Mouse (Mus musculus): Measurements from ENCODE around the gene Hoxc5.

DNA sequence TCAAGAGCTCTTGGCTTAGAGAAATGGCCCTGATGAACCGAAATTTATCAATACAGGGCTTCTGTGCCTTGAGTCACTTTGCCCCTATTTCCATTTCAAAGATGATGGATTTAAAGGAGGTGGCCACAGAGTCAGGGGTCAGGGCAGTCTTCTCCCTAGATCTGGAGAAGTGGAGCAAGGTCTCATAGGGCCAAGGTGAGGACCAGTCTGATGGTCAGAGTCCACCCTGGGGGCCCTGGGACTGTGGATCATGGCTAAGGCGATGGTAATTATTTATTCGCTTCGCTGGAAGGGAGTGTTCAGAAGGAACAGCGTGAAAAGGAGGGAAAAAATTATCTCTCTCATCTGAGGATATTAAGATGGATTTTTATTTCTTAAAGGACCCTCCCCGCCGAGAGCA lies 7.8 kb downstream of the Hoxc5 start:
- TF ChIP-seq CTCF (IDR thresholded peaks at IDR 0.05; ENCODE audit: borderline replicate concordance, control insufficient read depth, extremely low read depth, insufficient read depth, low read length, poor library complexity), result no peak
- no peak for TF ChIP-seq POLR2A (IDR thresholded peaks at IDR 0.05; ENCODE audit: control insufficient read depth, extremely low read depth, insufficient read depth, low read length, poor library complexity)
